Mouse (Mus musculus) stomach, embryonic 16.5 days (tissue): Measurements from ENCODE around the gene Olfr399. TPM values are rescaled to one million over a fixed set of nuclear protein-coding genes. Genes with fewer than 3 reads are reported as not detected.

Experiments
- ATAC-seq: fragments of 200-750 bp; cut with Nextera tagmentation; 2 replicates; pipeline ENCODE4 v1.8.0; 2017; ENCODE audit warnings: moderate number of reproducible peaks, moderate TSS enrichment; ENCODE audit not compliant: insufficient read depth, low FRiP score
- H3K27ac ChIP-seq: fragments of 300-500 bp; sonication (generic); 2 replicates; pipeline ENCODE4 v1.5.1; 2014; ENCODE audit warnings: low read length
- H3K27me3 ChIP-seq: fragments of 300-500 bp; sonication (generic); 2 replicates; pipeline ENCODE4 v1.6.1; 2014; ENCODE audit warnings: low read length, control low read depth, mixed read lengths; ENCODE audit not compliant: control insufficient read depth, insufficient read depth
- H3K36me3 ChIP-seq: fragments of 300-500 bp; sonication (generic); 2 replicates; pipeline ENCODE4 v1.6.1; 2014; ENCODE audit warnings: low read length; ENCODE audit not compliant: control insufficient read depth, insufficient read depth
- H3K4me1 ChIP-seq: fragments of 300-500 bp; sonication (generic); 2 replicates; pipeline ENCODE4 v1.6.1; 2014; ENCODE audit warnings: low read length, control low read depth, mixed read lengths; ENCODE audit not compliant: control insufficient read depth, insufficient read depth
- H3K4me2 ChIP-seq: fragments of 300-500 bp; sonication (generic); 2 replicates; pipeline ENCODE4 v1.6.1; 2014; ENCODE audit warnings: low read depth, low read length, mixed read lengths
- H3K4me3 ChIP-seq: fragments of 300-500 bp; sonication (generic); replicated peaks from 2 replicates; pipeline ENCODE4 v1.5.1; 2014; ENCODE audit warnings: mild to moderate bottlenecking, low read length
- H3K9ac ChIP-seq: fragments of 300-500 bp; sonication (generic); 2 replicates; pipeline ENCODE4 v1.6.1; 2014; ENCODE audit warnings: low read length
- H3K9me3 ChIP-seq: fragments of 300-500 bp; sonication (generic); replicated peaks from 2 replicates; pipeline ENCODE4 v1.6.1; 2016; ENCODE audit warnings: low read length, control low read depth; ENCODE audit not compliant: control insufficient read depth
- WGBS: fragments of 180-500 bp; shearing (Covaris S2); extraction: QIAGEN DNeasy Blood & Tissue Kit; methylation state at CpG from one replicate; pipeline ENCODE4 v1.1.7; 2014; 5-methylcytosine and 5-hydroxymethylcytosine counted together
- polyA plus RNA-seq: library from polyadenylated mRNA; unstranded; fragments of >200 nt; fragmentation: Nextera tagmentation; extraction: Ambion mirVana; gene quantifications from 2 replicates; pipeline ENCODE4 v1.2.1, GENCODE M21; 2015

The Olfr399 gene
- not detected in 2 replicates for polyA plus RNA-seq

DNA sequence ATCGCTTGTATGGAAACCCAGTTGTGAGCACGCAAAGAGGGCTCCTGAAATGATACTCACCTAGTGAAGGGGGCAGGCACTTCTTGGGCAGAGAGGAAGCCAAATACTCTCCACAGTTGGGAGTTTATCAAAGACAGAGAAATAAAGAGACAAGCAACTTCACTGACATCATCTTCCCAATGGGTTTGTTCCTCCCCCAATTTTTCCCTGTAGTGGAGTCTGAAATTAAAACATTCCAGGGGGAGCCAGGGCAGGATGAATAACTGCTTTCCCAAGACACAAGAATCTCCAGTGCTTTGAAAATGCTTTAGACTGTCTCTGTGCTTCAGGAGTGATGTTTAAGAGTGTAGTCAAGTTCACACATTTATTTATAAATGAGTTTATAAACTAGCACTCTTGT, at the start of gene Olfr399, which contains the start of gene Olfr139:
Olfr399 (minus strand) TSS at position 165 of the 400 bp plus-strand sequence.
Olfr139 (minus strand) TSS at position 101 of the 400 bp plus-strand sequence.
- Histone ChIP-seq H3K4me1 (no peaks in the 10 kb centered on the region), H3K9me3 (no peaks in the 10 kb centered on the region), H3K4me2 (no peak within 1 kb of the TSS), H3K27me3 (no peaks in the 10 kb centered on the region), H3K4me3 (no peak within 1 kb of the TSS), H3K36me3 (no peaks in the 10 kb centered on the region), H3K27ac (no peak within 1 kb of the TSS), H3K9ac (no peak within 1 kb of the TSS)
- 74% methylated on average over 2 of the region's 2 CpGs for WGBS
- ATAC-seq, result no peak

- ATAC-seq, result no peak
- Histone ChIP-seq H3K4me3 (no peak overlapping the region), H3K4me1 (no peaks in the 10 kb centered on the region), H3K27me3 (no peaks in the 10 kb centered on the region), H3K36me3 (no peaks in the 10 kb centered on the region), H3K9me3 (no peaks in the 10 kb centered on the region; the same call in 1 of the 2 replicates), H3K4me2 (no peak overlapping the region), H3K9ac (no peak overlapping the region), H3K27ac (no peak overlapping the region)
- WGBS, result 33% methylated on average over 5 of the region's 5 CpGs
Observed at GRCm38 (mm10) chr11:74105066-74105465, 48.7 kb upstream of the Olfr399 start.

DNA sequence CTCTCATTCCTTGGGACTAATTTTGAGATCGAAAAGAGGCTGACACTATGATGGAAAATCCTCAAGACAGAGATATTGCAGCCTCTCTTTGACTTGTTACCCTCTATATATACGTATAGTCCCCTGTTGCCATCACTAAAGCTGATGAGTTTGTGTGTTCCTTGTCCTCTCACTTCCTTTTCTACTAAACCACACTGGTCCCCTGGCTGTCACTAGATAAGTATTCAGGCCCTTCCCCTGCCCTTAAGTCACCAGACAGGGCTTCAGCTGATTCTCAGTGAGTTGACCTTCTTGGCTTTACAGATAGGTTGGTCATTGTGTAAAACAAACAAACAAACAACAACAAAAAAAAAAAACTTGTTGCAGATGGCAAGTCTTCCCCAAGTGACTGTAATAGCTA, 45.1 kb upstream of the Olfr399 start:
- Histone ChIP-seq H3K9me3 (no peaks in the 10 kb centered on the region), H3K4me3 (no peak overlapping the region), H3K4me2 (no peak overlapping the region), H3K27me3 (no peaks in the 10 kb centered on the region), H3K4me1 (no peaks in the 10 kb centered on the region), H3K27ac (no peak overlapping the region), H3K9ac (no peak overlapping the region), H3K36me3 (no peaks in the 10 kb centered on the region)
- ATAC-seq, result no peak
- 57% methylated on average over 2 of the region's 2 CpGs for WGBS

DNA sequence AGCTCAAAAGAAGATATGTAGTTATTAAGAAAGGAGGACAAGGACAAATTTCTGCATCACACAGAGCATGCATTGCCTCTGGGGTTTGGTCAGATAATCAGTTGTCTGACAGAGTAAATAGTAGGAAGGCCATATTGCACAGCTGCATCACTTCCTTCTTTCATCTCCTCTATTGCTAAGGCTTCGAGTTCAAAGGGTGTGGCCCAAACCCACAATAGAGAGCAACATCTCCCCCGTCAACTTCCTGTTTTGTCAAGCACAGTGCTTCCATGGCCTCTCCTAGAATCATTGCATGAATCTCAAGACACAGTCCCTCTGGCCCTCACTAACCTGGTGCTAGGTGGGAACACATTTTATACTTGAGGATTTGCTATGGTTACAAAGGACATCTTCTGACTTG, 44.3 kb upstream of the Olfr399 start:
- no peaks in the 10 kb centered on the region for H3K36me3 ChIP-seq
- no peaks in the 10 kb centered on the region for H3K4me1 ChIP-seq
- no peak for ATAC-seq
- no peaks in the 10 kb centered on the region for H3K27me3 ChIP-seq
- H3K9me3 ChIP-seq, result no peaks in the 10 kb centered on the region
- no peak overlapping the region for H3K4me3 ChIP-seq
- no peak overlapping the region for H3K27ac ChIP-seq
- H3K4me2 ChIP-seq, result no peak overlapping the region
- no peak overlapping the region for H3K9ac ChIP-seq
- 75% methylated on average over 2 of the region's 2 CpGs for WGBS

DNA sequence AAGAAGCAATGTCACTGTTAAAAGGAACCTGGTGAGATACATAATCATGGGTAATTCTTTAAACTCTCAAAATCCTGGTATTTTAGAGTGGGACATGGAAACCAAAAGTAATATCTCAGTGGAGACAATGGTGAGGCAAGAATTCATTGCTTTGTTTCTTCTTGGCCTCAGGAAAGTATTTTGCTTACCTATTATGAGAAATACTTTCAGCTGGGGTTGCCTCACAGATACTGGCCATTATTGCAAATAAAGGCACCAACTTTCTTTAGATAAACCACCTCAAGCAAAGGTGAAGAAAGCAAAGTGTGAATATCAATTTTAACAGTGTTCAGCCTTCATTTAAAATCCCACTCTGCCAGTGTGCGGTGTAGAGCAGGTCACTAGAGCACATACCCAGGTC, 13.2 kb upstream of the Olfr399 start, which contains the start of gene Zfp616:
Zfp616 (plus strand) TSS at position 301 of the 400 bp plus-strand sequence.
- no peak for ATAC-seq
- Histone ChIP-seq H3K9me3 (no peaks in the 10 kb centered on the region), H3K4me3 (no peak within 1 kb of the TSS), H3K27ac (no peak within 1 kb of the TSS), H3K27me3 (no peaks in the 10 kb centered on the region), H3K9ac (no peak within 1 kb of the TSS), H3K4me1 (no peaks in the 10 kb centered on the region), H3K4me2 (no peak within 1 kb of the TSS), H3K36me3 (no peaks in the 10 kb centered on the region)
- WGBS, result 91% methylated on average over 1 of the region's 1 CpGs

DNA sequence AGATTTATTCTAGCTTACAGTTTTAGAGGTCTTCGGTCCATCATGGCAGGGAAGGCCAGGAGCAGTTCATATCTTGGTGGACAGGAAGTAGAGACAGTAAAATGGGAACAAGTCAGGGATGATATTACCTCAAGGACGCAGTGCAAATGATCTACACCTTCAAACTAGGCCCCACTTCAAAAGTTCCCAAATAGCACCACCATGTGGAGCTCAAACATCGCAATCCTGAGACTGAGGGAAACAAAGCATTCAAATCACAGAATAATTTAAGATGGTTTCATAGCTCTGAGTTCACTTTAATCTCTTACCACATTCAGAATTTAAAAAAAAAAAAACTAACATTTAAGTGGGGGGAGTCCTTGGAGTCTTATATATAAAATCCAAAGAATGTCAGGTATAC, 5.1 kb downstream of the Olfr399 start:
- Histone ChIP-seq H3K4me1 (no peaks in the 10 kb centered on the region), H3K27ac (no peak overlapping the region), H3K36me3 (no peaks in the 10 kb centered on the region), H3K9me3 (no peaks in the 10 kb centered on the region), H3K4me3 (no peak overlapping the region), H3K9ac (no peak overlapping the region), H3K4me2 (no peak overlapping the region), H3K27me3 (no peaks in the 10 kb centered on the region)
- ATAC-seq, result no peak
- WGBS, result 66% methylated on average over 3 of the region's 3 CpGs

Other genes starting within 250 kb of the Olfr399 start
- gene Olfr392, start 239.6 kb downstream of the Olfr399 start, polyA plus RNA-seq, result not detected in 2 replicates
- gene Olfr393, start 205.2 kb downstream of the Olfr399 start, polyA plus RNA-seq, result not detected in 2 replicates
- gene Olfr394, start 165.8 kb downstream of the Olfr399 start, polyA plus RNA-seq, result not detected in 2 replicates
- gene Olfr395, start 147.3 kb downstream of the Olfr399 start, polyA plus RNA-seq, result not detected in 2 replicates
- gene Olfr23, start 119.9 kb downstream of the Olfr399 start, polyA plus RNA-seq, result not detected in 2 replicates
- not detected in 2 replicates for gene Olfr397, start 95.8 kb downstream of the Olfr399 start, polyA plus RNA-seq
- not detected in 2 replicates for gene Olfr398, start 66.2 kb downstream of the Olfr399 start, polyA plus RNA-seq
- gene Olfr139, start 64 bp downstream of the Olfr399 start, polyA plus RNA-seq, result not detected in 2 replicates
- gene Zfp616, start 13.3 kb upstream of the Olfr399 start, polyA plus RNA-seq, result not detected in 2 replicates
- not detected in 2 replicates for gene Olfr401, start 57.1 kb upstream of the Olfr399 start, polyA plus RNA-seq
- gene Olfr402, start 96.9 kb upstream of the Olfr399 start, polyA plus RNA-seq, result not detected in 2 replicates
- not detected in 2 replicates for gene Olfr403, start 129.6 kb upstream of the Olfr399 start, polyA plus RNA-seq
- gene Olfr43, start 154.8 kb upstream of the Olfr399 start, polyA plus RNA-seq, result not detected in 2 replicates
- gene Olfr406, start 203.2 kb upstream of the Olfr399 start, polyA plus RNA-seq, result not detected in 2 replicates
- gene Olfr59, start 227.1 kb upstream of the Olfr399 start, polyA plus RNA-seq, result not detected in 2 replicates